Mouse (Mus musculus) cerebellum, adult 2 months (tissue): ENCODE measurements around the gene Comp.

Experiments used
- CTCF ChIP-seq: fragments of 200-500 bp; IDR thresholded peaks from 2 replicates; pipeline ENCODE4 v1.5.1; 2011; ENCODE audit warnings: low read depth, mild to moderate bottlenecking, control low read depth, low read length, moderate library complexity, borderline replicate concordance; ENCODE audit not compliant: insufficient read depth
- POLR2A ChIP-seq: fragments of 200-500 bp; IDR thresholded peaks from 2 replicates; pipeline ENCODE4 v1.6.1; 2011; ENCODE audit warnings: low read length, control low read depth, borderline replicate concordance; ENCODE audit not compliant: insufficient read depth

DNA sequence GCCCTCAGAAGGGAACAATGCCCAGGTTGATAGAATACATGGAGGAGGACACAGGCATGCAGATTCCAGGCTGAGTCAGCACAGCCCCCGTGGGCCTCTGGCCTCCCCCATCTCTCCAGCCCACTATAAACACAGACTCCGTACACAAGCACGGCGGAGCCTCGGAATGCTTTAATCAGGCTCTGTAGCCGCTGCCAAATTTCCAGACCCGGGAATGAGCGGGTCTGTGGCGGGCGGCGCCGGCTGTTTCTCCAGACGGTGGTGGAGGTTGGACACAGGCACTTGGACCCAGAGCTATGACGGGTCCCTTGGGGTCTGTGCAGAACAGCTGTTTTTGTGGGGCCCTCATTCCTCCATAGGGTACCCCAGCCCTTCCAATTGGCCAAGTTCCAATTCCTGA is 45.6 kb downstream of the Comp start:
- TF ChIP-seq CTCF (no peak), POLR2A (no peak)
